Comparison of ENCODE assay signal across 8 mouse cellular contexts in genomic region chr12:100167931-100168871, GRCm38 (mm10). TPM values are rescaled to one million over a fixed set of nuclear protein-coding genes. Genes with fewer than 3 reads are reported as not detected.
DNase-seq lines count a peak whose midpoint lies in the region; ATAC-seq lines count a peak whose summit lies in the region.

No protein-coding gene starts in this region.

- peak; percentile 84 for ATAC-seq in inflammation-experienced regulatory T-cells, adult 6 months
- peak; percentile 41; the same call in 1 of the 2 replicates for ATAC-seq in liver, embryonic 16.5 days (ENCODE audit: low read depth)
- peak; percentile 56 for ATAC-seq in neural tube, embryonic 11.5 days (ENCODE audit: insufficient read depth, low FRiP score, low TSS enrichment)

- H3K4me3 ChIP-seq in liver, embryonic 16.5 days (ENCODE audit: low read depth, low read length), result peak overlapping the region; percentile 36
- no peak overlapping the region; the same call in 1 of the 2 replicates for H3K4me3 ChIP-seq in neural tube, embryonic 11.5 days (ENCODE audit: low read depth, low read length)

- H3K27me3 ChIP-seq in liver, embryonic 16.5 days (ENCODE audit: control insufficient read depth, insufficient read depth, low read depth, low read length), result no peaks in the 10 kb centered on the region
- H3K27me3 ChIP-seq in neural tube, embryonic 11.5 days (ENCODE audit: control insufficient read depth, insufficient read depth, low read length), result no peaks in the 10 kb centered on the region

- WGBS in liver, embryonic 16.5 days (ENCODE audit: insufficient replicate concordance), result 4% methylated on average over 28 of the region's 28 CpGs
- 17% methylated on average over 23 of the region's 28 CpGs for WGBS in neural tube, embryonic 11.5 days

- peak overlapping the region; percentile 54 for H3K4me2 ChIP-seq in liver, embryonic 16.5 days (ENCODE audit: low read depth, low read length)
- peak overlapping the region; percentile 51 for H3K4me2 ChIP-seq in neural tube, embryonic 11.5 days (ENCODE audit: low read depth)

- DNase-seq in heart, adult 11 months, result peak; percentile 95
- DNase-seq in heart, postnatal 25 days (ENCODE audit: low spot score), result no peak
- DNase-seq in cerebellum, adult 18-20 months, result peak; percentile 80 to 83
- peak; percentile 5 to 13 for DNase-seq in gastrocnemius, adult 8-10 months (ENCODE audit: low spot score in 2 of 2)
- peak; percentile 50 for DNase-seq in neural tube, embryonic 11.5 days (ENCODE audit: low spot score)
- DNase-seq in layer of hippocampus, adult 9-10 months (ENCODE audit: low spot score), result no peak

- H3K27ac ChIP-seq in liver, embryonic 16.5 days (ENCODE audit: low read length), result peak overlapping the region; percentile 5; the same call in 1 of the 2 replicates
- peak overlapping the region; percentile 62; the same call in 1 of the 2 replicates for H3K27ac ChIP-seq in neural tube, embryonic 11.5 days (ENCODE audit: low read depth, low read length)

- no peaks in the 10 kb centered on the region for H3K36me3 ChIP-seq in liver, embryonic 16.5 days (ENCODE audit: control insufficient read depth, insufficient read depth)
- H3K36me3 ChIP-seq in neural tube, embryonic 11.5 days (ENCODE audit: control insufficient read depth, insufficient read depth, low read length), result no peaks in the 10 kb centered on the region

- no peaks in the 10 kb centered on the region for H3K9me3 ChIP-seq in liver, embryonic 16.5 days (replicated peaks; ENCODE audit: control insufficient read depth, low read length)
- no peaks in the 10 kb centered on the region for H3K9me3 ChIP-seq in neural tube, embryonic 11.5 days (ENCODE audit: control insufficient read depth, low read length)

- intact Hi-C loops in heart, postnatal 25 days (cut with DNase I), result no loop called here

- H3K9ac ChIP-seq in liver, embryonic 16.5 days (ENCODE audit: low read depth, low read length), result peak overlapping the region; percentile 34; the same call in 1 of the 2 replicates
- H3K9ac ChIP-seq in neural tube, embryonic 11.5 days (ENCODE audit: low read length), result peak overlapping the region; percentile 50; the same call in 1 of the 2 replicates

- peaks cover 2% of the 10 kb centered on the region for H3K4me1 ChIP-seq in liver, embryonic 16.5 days (ENCODE audit: control insufficient read depth, low read depth, low read length)
- peaks cover 10% of the 10 kb centered on the region; the same call in 1 of the 2 replicates for H3K4me1 ChIP-seq in neural tube, embryonic 11.5 days (ENCODE audit: control insufficient read depth, insufficient read depth, low read length)

RNA-seq across cellular contexts. Expression of gene Nrde2, which starts 8.7 kb away (rescaled TPM):
- total RNA-seq in heart, postnatal 25 days (2021), result 10 to 100 TPM in 1 of 2 experiments, 1 to 10 TPM in 1; 10.0 to 12.7 TPM
- 10 to 100 TPM in 2 of 4 experiments, 1 to 10 TPM in 2; 5.9 to 11.3 (median 9.4) TPM for total RNA-seq in gastrocnemius, adult 8-10 months (2022)
- polyA plus RNA-seq in inflammation-experienced regulatory T-cells, adult 6 months (2017; shearing (Covaris generic)), result 10 to 100 TPM; 10.8 to 17.9 (median 15.0) TPM
- 4.4 and 4.7 TPM in 2 replicates for polyA plus RNA-seq in liver, embryonic 16.5 days (2015; fragmentation: Nextera tagmentation; extraction: Ambion mirVana)
- 11.9 and 13.6 TPM in 2 replicates for polyA plus RNA-seq in neural tube, embryonic 11.5 days (2014; fragmentation: Nextera tagmentation; extraction: Ambion mirVana)

RNA-seq across cellular contexts. Expression of gene Calm1, which starts 31.0 kb away (rescaled TPM):
- 100 to 1,000 TPM; 264 to 282 TPM for total RNA-seq in heart, postnatal 25 days (2021)
- 100 to 1,000 TPM; 532 to 601 (median 581) TPM for total RNA-seq in gastrocnemius, adult 8-10 months (2022)
- polyA plus RNA-seq in inflammation-experienced regulatory T-cells, adult 6 months (2017; shearing (Covaris generic)), result 1,000 to 10,000 TPM; 1,310 to 3,387 (median 2,012) TPM
- polyA plus RNA-seq in liver, embryonic 16.5 days (2015; fragmentation: Nextera tagmentation; extraction: Ambion mirVana), result 413 and 426 TPM in 2 replicates
- polyA plus RNA-seq in neural tube, embryonic 11.5 days (2014; fragmentation: Nextera tagmentation; extraction: Ambion mirVana), result 1,303 and 1,315 TPM in 2 replicates

RNA-seq across cellular contexts. Expression of gene Psmc1, which starts 58.2 kb away (rescaled TPM):
- 100 to 1,000 TPM; 119 to 132 TPM for total RNA-seq in heart, postnatal 25 days (2021)
- total RNA-seq in gastrocnemius, adult 8-10 months (2022), result 100 to 1,000 TPM; 142 to 173 (median 149) TPM
- polyA plus RNA-seq in inflammation-experienced regulatory T-cells, adult 6 months (2017; shearing (Covaris generic)), result 100 to 1,000 TPM; 213 to 288 (median 228) TPM
- 120 and 128 TPM in 2 replicates for polyA plus RNA-seq in liver, embryonic 16.5 days (2015; fragmentation: Nextera tagmentation; extraction: Ambion mirVana)
- 427 and 432 TPM in 2 replicates for polyA plus RNA-seq in neural tube, embryonic 11.5 days (2014; fragmentation: Nextera tagmentation; extraction: Ambion mirVana)

Comparison
In these comparisons a context has a peak if more than half of its experiments do, and no peak if none do; other contexts are left out.
1. DNase-seq: peak in heart, adult 11 months (single experiment), cerebellum, adult 18-20 months (2 of 2), gastrocnemius, adult 8-10 months (2 of 2) and neural tube, embryonic 11.5 days (single experiment); none in heart, postnatal 25 days (single experiment) and layer of hippocampus, adult 9-10 months (single experiment).
2. Peak in every context shown above with its lines, with median percentiles within 50 percentile points of each other: ATAC-seq.